Mouse (Mus musculus): ENCODE data around the gene Dnaja3. TPM values are rescaled to one million over a fixed set of nuclear protein-coding genes. Genes with fewer than 3 reads are reported as not detected.
"Not testable (repeated sequence)": the region's sequence is repeated elsewhere in the genome, so short reads cannot be mapped to it uniquely, and the experiment has no call there.

The Dnaja3 gene
- polyA plus RNA-seq, 1 experiment from 2014 or later, result 49.1 TPM

- DNase-seq (ENCODE audit: low spot score), result peak; percentile 91
- under 1% methylated on average over 47 of the region's 47 CpGs for WGBS
- Histone ChIP-seq H3K27me3 (ENCODE audit: control insufficient read depth, insufficient read depth, low read length) (no peaks in the 10 kb centered on the region), H3K9ac (ENCODE audit: low read depth, low read length) (peak within 1 kb of the TSS; percentile 55), H3K4me1 (replicated peaks; ENCODE audit: control insufficient read depth, insufficient read depth, low read length) (peaks cover 5% of the 10 kb centered on the region), H3K4me3 (ENCODE audit: low read depth, low read length) (peak within 1 kb of the TSS; percentile 58), H3K27ac (ENCODE audit: low read depth, low read length) (no peak within 1 kb of the TSS), H3K36me3 (ENCODE audit: control insufficient read depth, insufficient read depth, low read length) (no peaks in the 10 kb centered on the region), H3K9me3 (ENCODE audit: control insufficient read depth, low read length) (no peaks in the 10 kb centered on the region), H3K4me2 (replicated peaks; ENCODE audit: low read depth, low read length) (peak within 1 kb of the TSS; percentile 88)
- peak; percentile 94 for ATAC-seq (ENCODE audit: low FRiP score)
These were observed 39.6 kb downstream of the Dnaja3 start, which contains the start of gene Coro7 for GRCm38 (mm10) chr16:4679121-4680018. Gene Coro7, minus strand, starts transcription at chr16:4679777.

DNA sequence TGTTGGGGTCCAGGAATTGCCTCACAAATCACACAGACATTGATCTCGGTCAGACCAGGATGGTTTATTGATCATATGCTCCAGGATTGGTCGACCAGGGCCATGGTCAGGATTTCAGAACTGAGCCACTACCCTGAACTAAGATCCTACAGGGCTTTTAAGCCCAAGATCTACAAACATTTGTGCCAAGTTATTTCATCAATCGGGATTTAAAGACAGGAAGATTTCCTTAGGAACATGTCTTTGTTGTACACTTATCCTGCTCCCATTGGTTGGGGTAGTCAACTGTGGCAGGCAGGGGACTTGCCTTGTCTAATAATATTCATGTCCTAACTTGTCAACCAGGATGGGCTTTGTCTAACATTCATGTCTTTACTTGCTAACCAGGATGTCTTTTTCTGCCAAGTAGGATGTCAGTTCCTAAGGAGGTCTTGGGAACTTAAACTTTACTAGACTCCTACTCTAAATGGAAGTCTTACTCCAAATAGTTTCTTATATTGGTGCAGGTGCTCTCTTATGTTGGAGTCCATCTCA lies 41.2 kb downstream of the Dnaja3 start:
- not testable (repeated sequence) for H3K4me2 ChIP-seq (replicated peaks; ENCODE audit: low read depth, low read length); ATAC-seq (ENCODE audit: low FRiP score); H3K9me3 ChIP-seq (ENCODE audit: control insufficient read depth, low read length); H3K36me3 ChIP-seq (ENCODE audit: control insufficient read depth, insufficient read depth, low read length); DNase-seq (ENCODE audit: low spot score); H3K27me3 ChIP-seq (ENCODE audit: control insufficient read depth, insufficient read depth, low read length); H3K4me1 ChIP-seq (replicated peaks; ENCODE audit: control insufficient read depth, insufficient read depth, low read length); H3K27ac ChIP-seq (ENCODE audit: low read depth, low read length); H3K9ac ChIP-seq (ENCODE audit: low read depth, low read length); H3K4me3 ChIP-seq (ENCODE audit: low read depth, low read length)
- 89% methylated on average over 3 of the region's 3 CpGs for WGBS

DNA sequence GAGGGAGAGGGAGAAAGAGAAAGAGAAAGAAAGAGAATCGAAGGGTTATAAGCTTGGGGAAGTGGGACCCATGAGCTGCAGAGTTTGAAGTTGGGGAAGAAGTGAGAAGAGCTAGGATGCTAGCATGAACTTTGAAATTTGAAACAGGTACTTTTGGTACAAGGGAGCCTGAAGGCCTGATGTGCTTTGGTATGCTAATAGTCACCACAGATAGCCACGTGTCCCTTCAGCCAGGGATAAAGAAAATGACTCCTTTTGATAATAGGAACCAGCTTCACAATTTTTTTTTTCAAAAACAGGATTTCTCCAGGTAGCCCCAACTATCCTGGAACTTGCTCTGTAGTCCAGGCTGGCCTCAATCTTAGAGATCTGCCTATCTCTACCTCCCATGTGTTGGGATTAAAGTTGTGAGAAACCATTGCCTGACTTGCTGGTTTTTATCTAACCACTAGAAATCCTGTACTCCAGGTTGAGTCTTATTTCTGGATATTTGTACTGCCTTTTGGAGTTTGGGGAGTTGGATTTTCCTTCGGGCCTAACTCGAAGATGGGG lies 42.9 kb downstream of the Dnaja3 start:
- Histone ChIP-seq H3K27ac (ENCODE audit: low read depth, low read length) (no peak overlapping the region), H3K36me3 (ENCODE audit: control insufficient read depth, insufficient read depth, low read length) (no peaks in the 10 kb centered on the region), H3K9ac (ENCODE audit: low read depth, low read length) (no peak overlapping the region; the same call in 1 of the 2 replicates), H3K4me3 (ENCODE audit: low read depth, low read length) (no peak overlapping the region), H3K4me2 (replicated peaks; ENCODE audit: low read depth, low read length) (no peak overlapping the region), H3K9me3 (ENCODE audit: control insufficient read depth, low read length) (no peaks in the 10 kb centered on the region), H3K4me1 (replicated peaks; ENCODE audit: control insufficient read depth, insufficient read depth, low read length) (peaks cover 7% of the 10 kb centered on the region), H3K27me3 (ENCODE audit: control insufficient read depth, insufficient read depth, low read length) (no peaks in the 10 kb centered on the region)
- ATAC-seq (ENCODE audit: low FRiP score) (no peak), DNase-seq (ENCODE audit: low spot score) (no peak)
- 76% methylated on average over 4 of the region's 4 CpGs for WGBS

GRCm38 (mm10) chr16:4683193-4683580 lies 43.4 kb downstream of the Dnaja3 start:
- peak overlapping the region; percentile 2; the same call in 1 of the 2 replicates for H3K27ac ChIP-seq (ENCODE audit: low read depth, low read length)

DNA sequence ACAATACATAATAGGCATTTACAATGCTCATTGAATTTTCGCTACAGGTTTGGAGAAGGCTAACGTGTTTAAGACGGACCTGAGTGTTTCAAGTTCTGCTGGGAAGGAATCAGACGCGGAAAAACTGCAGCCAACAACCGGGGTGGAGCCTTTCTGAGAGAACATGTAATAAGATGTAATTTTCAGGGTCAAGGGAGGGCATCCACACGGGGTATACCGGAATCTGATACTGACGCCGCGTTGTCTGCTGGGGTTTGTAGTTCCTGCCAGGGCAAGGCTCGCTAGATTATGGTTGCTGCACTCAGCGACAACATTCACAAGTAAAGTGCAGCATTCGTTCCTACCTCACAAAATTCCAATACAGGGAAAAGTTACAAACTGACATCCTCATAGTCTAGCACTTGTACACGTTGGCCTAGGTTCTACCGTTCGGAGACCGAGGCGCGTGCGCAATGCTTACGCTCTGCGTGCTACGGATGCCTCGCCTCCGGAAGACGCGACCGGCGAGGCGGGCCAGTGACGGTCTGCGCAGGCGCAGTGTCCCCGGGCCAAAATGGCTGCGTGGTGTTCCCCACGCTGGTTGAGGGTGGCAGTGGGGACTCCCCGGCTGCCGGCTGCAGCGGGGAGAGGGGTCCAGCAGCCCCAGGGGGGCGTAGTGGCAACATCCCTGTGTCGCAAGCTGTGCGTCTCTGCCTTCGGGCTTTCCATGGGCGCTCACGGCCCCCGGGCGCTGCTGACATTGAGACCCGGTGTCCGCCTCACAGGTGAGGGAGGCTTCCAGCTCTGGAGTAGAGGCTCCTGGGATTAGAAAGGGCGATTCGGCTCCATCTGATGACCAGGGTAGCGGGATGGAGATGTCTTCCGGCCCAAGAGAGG lies 44.0 kb downstream of the Dnaja3 start:
- H3K9me3 ChIP-seq (ENCODE audit: control insufficient read depth, low read length), result no peaks in the 10 kb centered on the region
- peak overlapping the region; percentile 2; the same call in 1 of the 2 replicates for H3K27ac ChIP-seq (ENCODE audit: low read depth, low read length)
- peak; percentile 82 for ATAC-seq (ENCODE audit: low FRiP score)
- H3K27me3 ChIP-seq (ENCODE audit: control insufficient read depth, insufficient read depth, low read length), result no peaks in the 10 kb centered on the region
- H3K4me1 ChIP-seq (replicated peaks; ENCODE audit: control insufficient read depth, insufficient read depth, low read length), result peaks cover 4% of the 10 kb centered on the region; the same call in 1 of the 2 replicates
- H3K9ac ChIP-seq (ENCODE audit: low read depth, low read length), result peak overlapping the region; percentile 87
- peak overlapping the region; percentile 88 for H3K4me3 ChIP-seq (ENCODE audit: low read depth, low read length)
- under 1% methylated on average over 54 of the region's 54 CpGs for WGBS
- DNase-seq (ENCODE audit: low spot score), result peak; percentile 98
- H3K4me2 ChIP-seq (replicated peaks; ENCODE audit: low read depth, low read length), result peak overlapping the region; percentile 83
- no peaks in the 10 kb centered on the region for H3K36me3 ChIP-seq (ENCODE audit: control insufficient read depth, insufficient read depth, low read length)

More at GRCm38 (mm10) chr16:4683193-4683580, 43.4 kb downstream of the Dnaja3 start:
- DNase-seq (ENCODE audit: low spot score) (no peak), ATAC-seq (ENCODE audit: low FRiP score) (no peak)
- WGBS, result 34% methylated on average over 9 of the region's 9 CpGs
- no peaks in the 10 kb centered on the region for H3K27me3 ChIP-seq (ENCODE audit: control insufficient read depth, insufficient read depth, low read length)
- peak overlapping the region; percentile 59 for H3K9ac ChIP-seq (ENCODE audit: low read depth, low read length)
- H3K36me3 ChIP-seq (ENCODE audit: control insufficient read depth, insufficient read depth, low read length), result no peaks in the 10 kb centered on the region
- H3K4me2 ChIP-seq (replicated peaks; ENCODE audit: low read depth, low read length), result peak overlapping the region; percentile 83
- H3K4me1 ChIP-seq (replicated peaks; ENCODE audit: control insufficient read depth, insufficient read depth, low read length), result peaks cover 7% of the 10 kb centered on the region
- no peaks in the 10 kb centered on the region for H3K9me3 ChIP-seq (ENCODE audit: control insufficient read depth, low read length)
- H3K4me3 ChIP-seq (ENCODE audit: low read depth, low read length), result peak overlapping the region; percentile 88

GRCm38 (mm10) chr16:4684457-4684791 lies 44.6 kb downstream of the Dnaja3 start:
- H3K27me3 ChIP-seq (ENCODE audit: control insufficient read depth, insufficient read depth, low read length), result no peaks in the 10 kb centered on the region
- H3K9ac ChIP-seq (ENCODE audit: low read depth, low read length), result peak overlapping the region; percentile 87
- DNase-seq (ENCODE audit: low spot score) (no peak), ATAC-seq (ENCODE audit: low FRiP score) (no peak; the same call in none of the 2 replicates)
- peak overlapping the region; percentile 83 for H3K4me2 ChIP-seq (replicated peaks; ENCODE audit: low read depth, low read length)
- H3K4me1 ChIP-seq (replicated peaks; ENCODE audit: control insufficient read depth, insufficient read depth, low read length), result peaks cover 4% of the 10 kb centered on the region; the same call in 1 of the 2 replicates
- H3K36me3 ChIP-seq (ENCODE audit: control insufficient read depth, insufficient read depth, low read length), result no peaks in the 10 kb centered on the region
- no peaks in the 10 kb centered on the region for H3K9me3 ChIP-seq (ENCODE audit: control insufficient read depth, low read length)
- H3K27ac ChIP-seq (ENCODE audit: low read depth, low read length), result no peak overlapping the region
- 5% methylated on average over 9 of the region's 9 CpGs for WGBS
- H3K4me3 ChIP-seq (ENCODE audit: low read depth, low read length), result peak overlapping the region; percentile 88

- 99% methylated on average over 4 of the region's 4 CpGs for WGBS
- ATAC-seq (ENCODE audit: low FRiP score); H3K27ac ChIP-seq (ENCODE audit: low read depth, low read length); H3K4me3 ChIP-seq (ENCODE audit: low read depth, low read length); DNase-seq (ENCODE audit: low spot score); H3K4me2 ChIP-seq (replicated peaks; ENCODE audit: low read depth, low read length); H3K9me3 ChIP-seq (ENCODE audit: control insufficient read depth, low read length); H3K36me3 ChIP-seq (ENCODE audit: control insufficient read depth, insufficient read depth, low read length); H3K9ac ChIP-seq (ENCODE audit: low read depth, low read length); H3K4me1 ChIP-seq (replicated peaks; ENCODE audit: control insufficient read depth, insufficient read depth, low read length); H3K27me3 ChIP-seq (ENCODE audit: control insufficient read depth, insufficient read depth, low read length): not testable (repeated sequence)
These were observed 49.6 kb downstream of the Dnaja3 start for GRCm38 (mm10) chr16:4689371-4689770.

GRCm38 (mm10) chr16:4701211-4701610 lies 61.4 kb downstream of the Dnaja3 start:
- no peak overlapping the region for H3K4me3 ChIP-seq (ENCODE audit: low read depth, low read length)
- H3K27me3 ChIP-seq (ENCODE audit: control insufficient read depth, insufficient read depth, low read length), result no peaks in the 10 kb centered on the region
- H3K9ac ChIP-seq (ENCODE audit: low read depth, low read length), result no peak overlapping the region
- peaks cover 15% of the 10 kb centered on the region; the same call in 1 of the 2 replicates for H3K36me3 ChIP-seq (ENCODE audit: control insufficient read depth, insufficient read depth, low read length)
- DNase-seq (ENCODE audit: low spot score) (no peak), ATAC-seq (ENCODE audit: low FRiP score) (no peak)
- WGBS, result 89% methylated on average over 3 of the region's 3 CpGs
- H3K4me1 ChIP-seq (replicated peaks; ENCODE audit: control insufficient read depth, insufficient read depth, low read length), result no peaks in the 10 kb centered on the region
- no peak overlapping the region for H3K27ac ChIP-seq (ENCODE audit: low read depth, low read length)
- no peak overlapping the region for H3K4me2 ChIP-seq (replicated peaks; ENCODE audit: low read depth, low read length)
- H3K9me3 ChIP-seq (ENCODE audit: control insufficient read depth, low read length), result no peaks in the 10 kb centered on the region

Data from hindbrain, embryonic 11.5 days (tissue).